Mouse (Mus musculus) liver, adult 2 months (tissue): ENCODE data around the gene Rabggta.

Experiments
- CTCF ChIP-seq: fragments of 200-500 bp; IDR thresholded peaks from 2 replicates; pipeline ENCODE4 v1.5.1; 2011; ENCODE audit warnings: low read depth, low read length, control low read depth
- POLR2A ChIP-seq: fragments of 200-500 bp; IDR thresholded peaks from 2 replicates; pipeline ENCODE4 v1.6.1; 2011; ENCODE audit warnings: low read length, control low read depth; ENCODE audit not compliant: insufficient read depth; ENCODE audit errors: extremely low read depth

DNA sequence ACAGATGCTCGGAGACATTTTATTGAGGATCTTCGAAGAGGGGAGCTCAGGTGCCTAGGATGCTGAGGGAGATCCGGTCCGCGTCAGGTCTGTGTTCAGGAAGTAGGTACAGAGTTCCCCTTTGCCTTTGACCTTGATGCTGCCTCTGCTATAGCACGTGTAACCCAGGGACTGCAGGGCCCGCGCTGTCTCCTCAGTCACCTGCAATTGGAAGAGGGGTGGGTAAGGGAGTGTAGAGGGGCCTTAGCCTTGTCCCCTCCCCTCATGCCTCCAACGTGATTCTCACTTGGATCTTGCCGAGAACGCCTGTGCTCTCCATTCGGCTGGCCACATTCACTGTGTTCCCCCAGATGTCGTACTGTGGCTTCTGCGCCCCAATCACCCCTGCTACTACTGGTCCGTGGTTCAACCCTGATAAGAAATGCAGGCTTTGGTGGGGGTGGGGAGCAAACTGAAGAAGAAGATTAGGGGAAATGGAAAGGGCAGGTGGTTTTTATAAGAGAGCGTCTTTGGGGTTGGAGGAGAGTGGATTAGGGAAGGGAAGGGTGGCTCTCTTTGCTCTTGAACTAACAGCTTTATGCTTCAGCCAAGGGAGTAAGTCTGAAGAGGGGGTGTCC lies 47.1 kb upstream of the Rabggta start:
- TF ChIP-seq CTCF (no peak), POLR2A (no peak)
